Mouse (Mus musculus) stomach, embryonic 16.5 days (tissue): Measurements from ENCODE around the gene Chchd1. TPM values are rescaled to one million over a fixed set of nuclear protein-coding genes. Genes with fewer than 3 reads are reported as not detected.

Experiments used
- ATAC-seq: fragments of 200-750 bp; cut with Nextera tagmentation; 2 replicates; pipeline ENCODE4 v1.8.0; 2017; ENCODE audit warnings: moderate number of reproducible peaks, moderate TSS enrichment; ENCODE audit not compliant: insufficient read depth, low FRiP score
- H3K27ac ChIP-seq: fragments of 300-500 bp; sonication (generic); 2 replicates; pipeline ENCODE4 v1.5.1; 2014; ENCODE audit warnings: low read length
- H3K27me3 ChIP-seq: fragments of 300-500 bp; sonication (generic); 2 replicates; pipeline ENCODE4 v1.6.1; 2014; ENCODE audit warnings: low read length, control low read depth, mixed read lengths; ENCODE audit not compliant: control insufficient read depth, insufficient read depth
- H3K36me3 ChIP-seq: fragments of 300-500 bp; sonication (generic); 2 replicates; pipeline ENCODE4 v1.6.1; 2014; ENCODE audit warnings: low read length; ENCODE audit not compliant: control insufficient read depth, insufficient read depth
- H3K4me1 ChIP-seq: fragments of 300-500 bp; sonication (generic); 2 replicates; pipeline ENCODE4 v1.6.1; 2014; ENCODE audit warnings: low read length, control low read depth, mixed read lengths; ENCODE audit not compliant: control insufficient read depth, insufficient read depth
- H3K4me2 ChIP-seq: fragments of 300-500 bp; sonication (generic); 2 replicates; pipeline ENCODE4 v1.6.1; 2014; ENCODE audit warnings: low read depth, low read length, mixed read lengths
- H3K4me3 ChIP-seq: fragments of 300-500 bp; sonication (generic); replicated peaks from 2 replicates; pipeline ENCODE4 v1.5.1; 2014; ENCODE audit warnings: mild to moderate bottlenecking, low read length
- H3K9ac ChIP-seq: fragments of 300-500 bp; sonication (generic); 2 replicates; pipeline ENCODE4 v1.6.1; 2014; ENCODE audit warnings: low read length
- H3K9me3 ChIP-seq: fragments of 300-500 bp; sonication (generic); replicated peaks from 2 replicates; pipeline ENCODE4 v1.6.1; 2016; ENCODE audit warnings: low read length, control low read depth; ENCODE audit not compliant: control insufficient read depth
- WGBS: fragments of 180-500 bp; shearing (Covaris S2); extraction: QIAGEN DNeasy Blood & Tissue Kit; methylation state at CpG from one replicate; pipeline ENCODE4 v1.1.7; 2014; 5-methylcytosine and 5-hydroxymethylcytosine counted together
- polyA plus RNA-seq: library from polyadenylated mRNA; unstranded; fragments of >200 nt; fragmentation: Nextera tagmentation; extraction: Ambion mirVana; gene quantifications from 2 replicates; pipeline ENCODE4 v1.2.1, GENCODE M21; 2015

Gene Chchd1
- polyA plus RNA-seq, 1 experiment from 2014 or later, result 187 TPM

- Histone ChIP-seq H3K36me3 (peaks cover 11% of the 10 kb centered on the region; the same call in 1 of the 2 replicates), H3K9me3 (no peaks in the 10 kb centered on the region), H3K4me3 (no peak overlapping the region), H3K9ac (no peak overlapping the region), H3K27ac (no peak overlapping the region), H3K4me2 (no peak overlapping the region), H3K4me1 (peaks cover 8% of the 10 kb centered on the region), H3K27me3 (no peaks in the 10 kb centered on the region)
- ATAC-seq, result no peak
- 90% methylated on average over 9 of the region's 9 CpGs for WGBS
These were observed 27.1 kb downstream of the Chchd1 start for GRCm38 (mm10) chr14:20729871-20730270.

DNA sequence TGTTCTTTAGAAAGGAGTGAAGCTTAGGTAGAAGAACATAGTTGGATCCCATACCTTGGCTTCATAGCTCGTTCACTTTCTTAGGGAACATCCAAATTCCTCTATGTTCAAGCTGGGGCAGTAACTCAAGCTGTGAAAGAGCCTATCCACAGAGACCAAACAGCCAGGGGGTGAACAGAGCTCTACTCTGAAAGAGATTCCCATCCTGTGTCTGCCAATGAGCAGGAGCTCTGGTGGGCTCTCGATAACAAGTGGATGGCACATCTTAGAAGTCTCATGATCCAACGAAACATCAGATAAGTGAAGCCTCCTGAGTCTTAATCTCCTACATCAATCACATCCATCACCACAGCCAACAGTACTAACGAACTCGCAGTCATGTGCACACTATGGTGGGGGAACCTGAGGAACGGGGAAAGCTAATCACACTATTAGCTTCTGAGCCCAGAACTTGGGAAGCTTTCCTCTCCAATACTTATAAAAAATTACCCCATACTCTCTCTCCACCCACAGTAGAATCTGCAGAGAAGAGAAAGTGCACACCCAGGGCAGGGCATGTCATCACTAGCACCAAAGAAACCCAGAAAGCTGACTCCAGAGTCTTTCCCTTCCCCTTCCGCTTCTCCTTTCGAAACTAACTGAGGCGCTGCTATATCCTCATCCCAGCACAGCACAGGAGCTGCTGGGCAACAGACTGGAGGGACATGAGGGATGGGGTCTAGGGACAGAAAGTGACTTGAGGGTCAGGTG is 28.2 kb downstream of the Chchd1 start:
- no peaks in the 10 kb centered on the region for H3K27me3 ChIP-seq
- no peak for ATAC-seq
- H3K36me3 ChIP-seq, result peaks cover 11% of the 10 kb centered on the region; the same call in 1 of the 2 replicates
- H3K4me3 ChIP-seq, result no peak overlapping the region
- H3K9me3 ChIP-seq, result no peaks in the 10 kb centered on the region
- no peak overlapping the region for H3K9ac ChIP-seq
- peaks cover 13% of the 10 kb centered on the region for H3K4me1 ChIP-seq
- no peak overlapping the region for H3K27ac ChIP-seq
- WGBS, result 83% methylated on average over 9 of the region's 9 CpGs
- no peak overlapping the region for H3K4me2 ChIP-seq

- Histone ChIP-seq H3K4me2 (peak overlapping the region; percentile 88), H3K27me3 (no peaks in the 10 kb centered on the region), H3K9me3 (no peaks in the 10 kb centered on the region), H3K9ac (peak overlapping the region; percentile 95), H3K4me3 (peak overlapping the region; percentile 77), H3K27ac (peak overlapping the region; percentile 80), H3K4me1 (peaks cover 17% of the 10 kb centered on the region), H3K36me3 (0 out of 2 replicates have a peak, but pooled peaks cover 7% of the 10 kb centered on the region)
- 41% methylated on average over 12 of the region's 12 CpGs for WGBS
- no peak for ATAC-seq
These were observed 30.5 kb downstream of the Chchd1 start for GRCm38 (mm10) chr14:20733041-20733951.

DNA sequence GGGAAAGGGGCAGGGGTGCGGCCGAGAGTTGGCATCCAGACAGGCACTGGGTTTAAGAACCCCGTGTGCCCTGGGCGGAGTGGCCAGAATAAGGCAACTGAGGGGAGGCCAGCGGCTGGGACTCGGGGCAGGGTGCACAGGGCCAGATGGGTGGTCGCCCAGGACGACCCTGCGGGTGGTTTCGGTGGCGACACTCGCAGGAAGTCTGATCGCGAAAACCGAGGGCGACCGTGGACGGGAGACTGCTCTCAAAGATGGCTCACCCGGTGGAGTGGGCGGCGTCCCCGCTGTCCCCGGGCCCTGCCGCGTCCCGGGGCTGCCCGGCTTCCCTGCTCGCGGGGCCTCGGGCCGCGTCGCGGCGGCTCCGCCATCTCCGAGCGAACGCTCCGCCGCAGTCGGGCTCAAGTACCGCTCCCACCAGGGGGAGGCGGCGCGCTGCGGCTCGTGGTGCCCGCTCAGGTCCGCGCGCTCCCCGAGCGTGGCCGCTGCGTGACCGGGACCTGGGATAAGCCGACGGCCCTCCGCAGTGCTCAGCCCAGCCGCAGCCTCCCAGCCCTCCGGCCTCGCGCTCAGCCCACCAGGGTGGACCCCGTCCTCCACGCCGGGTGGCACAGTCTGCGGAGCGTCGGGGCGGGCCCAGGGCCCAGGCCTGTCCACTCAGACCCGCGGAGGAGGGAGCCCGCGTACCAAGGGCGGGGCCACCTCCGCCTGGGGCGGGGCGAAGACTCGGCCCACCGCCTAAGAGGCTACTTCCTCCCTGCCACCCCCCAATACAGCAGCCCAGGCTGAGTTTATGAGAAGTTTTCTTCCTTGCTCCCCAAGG is 31.4 kb downstream of the Chchd1 start, which contains the start of gene Ndst2:
Gene Ndst2 (minus strand): TSS at position 611 of the 823 bp plus-strand sequence.
- Histone ChIP-seq H3K27me3 (no peaks in the 10 kb centered on the region), H3K27ac (peak within 1 kb of the TSS; percentile 80), H3K36me3 (0 out of 2 replicates have a peak, but pooled peaks cover 7% of the 10 kb centered on the region), H3K4me1 (peaks cover 17% of the 10 kb centered on the region), H3K4me2 (peak within 1 kb of the TSS; percentile 88), H3K9me3 (no peaks in the 10 kb centered on the region), H3K4me3 (peak within 1 kb of the TSS; percentile 77), H3K9ac (peak within 1 kb of the TSS; percentile 95)
- WGBS, result under 1% methylated on average over 81 of the region's 81 CpGs
- peak; percentile 99 for ATAC-seq

DNA sequence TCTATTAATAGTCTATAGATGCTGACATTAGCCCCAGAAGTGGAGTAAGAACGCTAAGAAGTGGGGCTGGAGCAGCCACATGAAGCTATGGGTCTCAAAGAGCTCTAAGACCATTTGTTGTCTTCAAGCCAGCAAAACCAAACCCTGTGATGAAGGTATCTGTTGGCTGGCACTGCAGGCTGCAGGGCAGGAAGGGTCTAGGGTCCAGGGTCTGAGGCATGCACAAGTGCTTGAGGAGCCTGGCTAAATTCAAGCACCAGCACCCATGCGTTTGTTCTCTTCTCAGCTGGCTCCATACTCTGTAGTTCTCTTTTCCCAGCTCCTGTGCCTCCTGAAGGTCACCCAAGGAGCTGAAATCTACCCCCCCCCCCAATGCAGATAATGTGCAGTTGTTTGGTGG is 32.2 kb downstream of the Chchd1 start:
- Histone ChIP-seq H3K4me1 (peaks cover 17% of the 10 kb centered on the region), H3K4me3 (no peak overlapping the region), H3K36me3 (0 out of 2 replicates have a peak, but pooled peaks cover 6% of the 10 kb centered on the region), H3K27me3 (no peaks in the 10 kb centered on the region), H3K4me2 (peak overlapping the region; percentile 88), H3K9ac (0 out of 2 replicates have a peak overlapping the region, but pooled peaks have one; percentile 8), H3K27ac (peak overlapping the region; percentile 76), H3K9me3 (no peaks in the 10 kb centered on the region)
- 57% methylated on average over 2 of the region's 2 CpGs for WGBS
- ATAC-seq, result no peak

- no peaks in the 10 kb centered on the region for H3K9me3 ChIP-seq
- no peak overlapping the region for H3K27ac ChIP-seq
- ATAC-seq, result no peak
- H3K4me1 ChIP-seq, result peaks cover 17% of the 10 kb centered on the region
- no peak overlapping the region; the same call in 1 of the 2 replicates for H3K9ac ChIP-seq
- no peak overlapping the region for H3K4me2 ChIP-seq
- no peak overlapping the region for H3K4me3 ChIP-seq
- H3K36me3 ChIP-seq, result no peaks in the 10 kb centered on the region; the same call in 1 of the 2 replicates
- no peaks in the 10 kb centered on the region for H3K27me3 ChIP-seq
- WGBS, result 76% methylated on average over 13 of the region's 13 CpGs
These were observed 33.1 kb downstream of the Chchd1 start for GRCm38 (mm10) chr14:20735892-20736390.

GRCm38 (mm10) chr14:20737306-20737705 is 34.5 kb downstream of the Chchd1 start:
- no peak overlapping the region for H3K4me3 ChIP-seq
- no peaks in the 10 kb centered on the region for H3K27me3 ChIP-seq
- H3K9ac ChIP-seq, result no peak overlapping the region
- H3K27ac ChIP-seq, result no peak overlapping the region
- peaks cover 17% of the 10 kb centered on the region for H3K4me1 ChIP-seq
- no peaks in the 10 kb centered on the region; the same call in 1 of the 2 replicates for H3K36me3 ChIP-seq
- no peak overlapping the region for H3K4me2 ChIP-seq
- no peak for ATAC-seq
- H3K9me3 ChIP-seq, result no peaks in the 10 kb centered on the region
- 32% methylated on average over 14 of the region's 14 CpGs for WGBS

GRCm38 (mm10) chr14:20738511-20738910 is 35.7 kb downstream of the Chchd1 start:
- Histone ChIP-seq H3K27ac (no peak overlapping the region), H3K4me3 (no peak overlapping the region), H3K36me3 (no peaks in the 10 kb centered on the region; the same call in 1 of the 2 replicates), H3K9me3 (no peaks in the 10 kb centered on the region), H3K4me1 (peaks cover 11% of the 10 kb centered on the region), H3K4me2 (no peak overlapping the region), H3K9ac (no peak overlapping the region), H3K27me3 (no peaks in the 10 kb centered on the region)
- WGBS, result 78% methylated on average over 8 of the region's 8 CpGs
- no peak for ATAC-seq
